Mouse (Mus musculus) forebrain, embryonic 13.5 days (tissue): ENCODE measurements around the gene Trap1. TPM values are rescaled to one million over a fixed set of nuclear protein-coding genes. Genes with fewer than 3 reads are reported as not detected.
"Not testable (repeated sequence)": the region's sequence is repeated elsewhere in the genome, so short reads cannot be mapped to it uniquely, and the experiment has no call there.

Experiments
- ATAC-seq: fragments of 200-750 bp; cut with Nextera tagmentation; 2 replicates; pipeline ENCODE4 v1.8.0; 2017
- H3K27ac ChIP-seq: fragments of 300-500 bp; sonication (generic); 2 replicates; pipeline ENCODE4 v1.5.1; 2015; ENCODE audit warnings: inconsistent platforms, mild to moderate bottlenecking, moderate library complexity
- H3K27me3 ChIP-seq: fragments of 300-500 bp; sonication (generic); 2 replicates; pipeline ENCODE4 v1.6.1; 2015; ENCODE audit warnings: mild to moderate bottlenecking, inconsistent platforms
- H3K36me3 ChIP-seq: fragments of 300-500 bp; sonication (generic); 2 replicates; pipeline ENCODE4 v1.6.1; 2015; ENCODE audit warnings: mild to moderate bottlenecking, inconsistent platforms; ENCODE audit not compliant: poor library complexity, severe bottlenecking
- H3K4me1 ChIP-seq: fragments of 300-500 bp; sonication (generic); 2 replicates; pipeline ENCODE4 v1.6.1; 2015; ENCODE audit warnings: inconsistent platforms
- H3K4me2 ChIP-seq: fragments of 300-500 bp; sonication (generic); 2 replicates; pipeline ENCODE4 v1.6.1; 2015; ENCODE audit warnings: inconsistent platforms, mild to moderate bottlenecking, moderate library complexity
- H3K4me3 ChIP-seq: fragments of 300-500 bp; sonication (generic); 2 replicates; pipeline ENCODE4 v1.5.1; 2015; ENCODE audit warnings: mild to moderate bottlenecking, inconsistent platforms
- H3K9ac ChIP-seq: fragments of 300-500 bp; sonication (generic); 2 replicates; pipeline ENCODE4 v1.6.1; 2015; ENCODE audit warnings: mild to moderate bottlenecking, inconsistent platforms
- H3K9me3 ChIP-seq: fragments of 300-500 bp; sonication (generic); replicated peaks from 2 replicates; pipeline ENCODE4 v1.6.1; 2016; ENCODE audit warnings: inconsistent platforms
- WGBS: fragments of 180-500 bp; shearing (Covaris S2); methylation state at CpG from one replicate; pipeline ENCODE4 v1.1.7; 2015; 5-methylcytosine and 5-hydroxymethylcytosine counted together
- polyA plus RNA-seq: library from polyadenylated mRNA; unstranded; fragments of >200 nt; fragmentation: Nextera tagmentation; extraction: Ambion mirVana; gene quantifications from 2 replicates; pipeline ENCODE4 v1.2.1, GENCODE M21; 2015

Gene Trap1
- polyA plus RNA-seq, 1 experiment from 2014 or later: 54.2 TPM

- peaks cover 34% of the 10 kb centered on the region for H3K36me3 ChIP-seq
- no peaks in the 10 kb centered on the region for H3K4me1 ChIP-seq
- H3K27ac ChIP-seq: no peak overlapping the region
- no peak for ATAC-seq
- no peak overlapping the region for H3K4me2 ChIP-seq
- H3K27me3 ChIP-seq: no peaks in the 10 kb centered on the region
- H3K9me3 ChIP-seq: no peaks in the 10 kb centered on the region
- H3K4me3 ChIP-seq: no peak overlapping the region
- WGBS: 88% methylated on average over 3 of the region's 3 CpGs
- H3K9ac ChIP-seq: no peak overlapping the region
Measured at GRCm38 (mm10) chr16:4034476-4034875, 43.2 kb downstream of the Trap1 start.

GRCm38 (mm10) chr16:4033971-4034370, 43.7 kb downstream of the Trap1 start:
- no peaks in the 10 kb centered on the region for H3K4me1 ChIP-seq
- 63% methylated on average over 5 of the region's 5 CpGs for WGBS
- no peak overlapping the region for H3K9ac ChIP-seq
- H3K27me3 ChIP-seq: no peaks in the 10 kb centered on the region
- H3K9me3 ChIP-seq: no peaks in the 10 kb centered on the region
- peaks cover 29% of the 10 kb centered on the region for H3K36me3 ChIP-seq
- H3K4me2 ChIP-seq: no peak overlapping the region
- no peak overlapping the region for H3K27ac ChIP-seq
- no peak for ATAC-seq
- no peak overlapping the region for H3K4me3 ChIP-seq

- no peaks in the 10 kb centered on the region for H3K4me1 ChIP-seq
- no peak overlapping the region for H3K4me2 ChIP-seq
- H3K4me3 ChIP-seq: no peak overlapping the region
- H3K36me3 ChIP-seq: peaks cover 13% of the 10 kb centered on the region
- H3K27me3 ChIP-seq: no peaks in the 10 kb centered on the region
- ATAC-seq: no peak
- H3K9me3 ChIP-seq: no peaks in the 10 kb centered on the region
- no peak overlapping the region for H3K9ac ChIP-seq
- no peak overlapping the region for H3K27ac ChIP-seq
- 92% methylated on average over 6 of the region's 6 CpGs for WGBS
Measured at GRCm38 (mm10) chr16:4032341-4032748, 45.3 kb downstream of the Trap1 start.

GRCm38 (mm10) chr16:4031441-4032274, 46.0 kb downstream of the Trap1 start:
- no peak for ATAC-seq
- Histone ChIP-seq H3K4me2 (no peak overlapping the region), H3K9me3 (no peaks in the 10 kb centered on the region), H3K4me3 (no peak overlapping the region), H3K27ac (no peak overlapping the region), H3K27me3 (no peaks in the 10 kb centered on the region), H3K4me1 (no peaks in the 10 kb centered on the region), H3K36me3 (peaks cover 6% of the 10 kb centered on the region), H3K9ac (no peak overlapping the region)
- 74% methylated on average over 5 of the region's 6 CpGs for WGBS

- Histone ChIP-seq H3K36me3 (no peaks in the 10 kb centered on the region), H3K4me3 (no peak overlapping the region), H3K27me3 (no peaks in the 10 kb centered on the region), H3K27ac (no peak overlapping the region), H3K4me1 (no peaks in the 10 kb centered on the region), H3K4me2 (no peak overlapping the region), H3K9me3 (no peaks in the 10 kb centered on the region), H3K9ac (no peak overlapping the region)
- 97% methylated on average over 10 of the region's 10 CpGs for WGBS
- no peak for ATAC-seq
Measured at GRCm38 (mm10) chr16:4030501-4030900, 47.1 kb downstream of the Trap1 start.

- Histone ChIP-seq H3K27me3 (no peaks in the 10 kb centered on the region), H3K4me2 (no peak overlapping the region), H3K4me1 (no peaks in the 10 kb centered on the region), H3K36me3 (no peaks in the 10 kb centered on the region), H3K9ac (no peak overlapping the region), H3K9me3 (no peaks in the 10 kb centered on the region), H3K4me3 (no peak overlapping the region), H3K27ac (no peak overlapping the region)
- 88% methylated on average over 5 of the region's 5 CpGs for WGBS
- no peak for ATAC-seq
Measured at GRCm38 (mm10) chr16:4029371-4029841, 48.2 kb downstream of the Trap1 start.

GRCm38 (mm10) chr16:4027211-4027610, 50.4 kb downstream of the Trap1 start:
- WGBS: 80% methylated on average over 3 of the region's 3 CpGs
- no peak overlapping the region for H3K4me3 ChIP-seq

GRCm38 (mm10) chr16:4026672-4027071, 51.0 kb downstream of the Trap1 start:
- H3K9me3 ChIP-seq: no peaks in the 10 kb centered on the region
- WGBS: 74% methylated on average over 1 of the region's 1 CpGs
- H3K27me3 ChIP-seq: no peaks in the 10 kb centered on the region
- no peak overlapping the region for H3K4me2 ChIP-seq
- H3K9ac ChIP-seq: no peak overlapping the region
- H3K4me3 ChIP-seq: no peak overlapping the region
- no peaks in the 10 kb centered on the region for H3K36me3 ChIP-seq
- no peak for ATAC-seq
- no peak overlapping the region for H3K27ac ChIP-seq
- no peaks in the 10 kb centered on the region for H3K4me1 ChIP-seq

More at GRCm38 (mm10) chr16:4027211-4027610, 50.4 kb downstream of the Trap1 start:
- Histone ChIP-seq H3K9ac (no peak overlapping the region), H3K9me3 (no peaks in the 10 kb centered on the region), H3K36me3 (no peaks in the 10 kb centered on the region), H3K4me2 (no peak overlapping the region), H3K27me3 (no peaks in the 10 kb centered on the region), H3K4me1 (no peaks in the 10 kb centered on the region), H3K27ac (no peak overlapping the region)
- no peak for ATAC-seq

- no peak overlapping the region for H3K27ac ChIP-seq
- H3K9ac ChIP-seq: no peak overlapping the region
- no peak overlapping the region for H3K4me2 ChIP-seq
- H3K9me3 ChIP-seq: no peaks in the 10 kb centered on the region
- no peaks in the 10 kb centered on the region for H3K27me3 ChIP-seq
- no peaks in the 10 kb centered on the region for H3K36me3 ChIP-seq
- no peaks in the 10 kb centered on the region for H3K4me1 ChIP-seq
- WGBS: 70% methylated on average over 4 of the region's 4 CpGs
- H3K4me3 ChIP-seq: no peak overlapping the region
- ATAC-seq: no peak
Measured at GRCm38 (mm10) chr16:4022719-4023118, 54.9 kb downstream of the Trap1 start.

GRCm38 (mm10) chr16:4021241-4021640, 56.4 kb downstream of the Trap1 start:
- no peaks in the 10 kb centered on the region for H3K4me1 ChIP-seq
- WGBS: 92% methylated on average over 1 of the region's 1 CpGs
- H3K4me3 ChIP-seq: no peak overlapping the region
- no peak overlapping the region for H3K4me2 ChIP-seq
- ATAC-seq: no peak
- no peak overlapping the region for H3K9ac ChIP-seq
- H3K9me3 ChIP-seq: no peaks in the 10 kb centered on the region
- H3K27me3 ChIP-seq: no peaks in the 10 kb centered on the region
- H3K36me3 ChIP-seq: no peaks in the 10 kb centered on the region
- no peak overlapping the region for H3K27ac ChIP-seq

GRCm38 (mm10) chr16:4017466-4017865, 60.2 kb downstream of the Trap1 start:
- H3K4me1 ChIP-seq, H3K4me2 ChIP-seq, H3K4me3 ChIP-seq, H3K9me3 ChIP-seq, H3K27me3 ChIP-seq, H3K36me3 ChIP-seq, H3K9ac ChIP-seq, ATAC-seq, H3K27ac ChIP-seq: not testable (repeated sequence)
- WGBS: 80% methylated on average over 6 of the region's 6 CpGs

GRCm38 (mm10) chr16:4016786-4017185, 60.8 kb downstream of the Trap1 start:
- H3K27me3 ChIP-seq, ATAC-seq, H3K4me2 ChIP-seq, H3K4me1 ChIP-seq, H3K4me3 ChIP-seq, H3K27ac ChIP-seq, H3K9ac ChIP-seq, H3K36me3 ChIP-seq, H3K9me3 ChIP-seq: not testable (repeated sequence)
- 80% methylated on average over 17 of the region's 17 CpGs for WGBS
